Mouse (Mus musculus) gastrocnemius, adult 8-10 months (tissue): Measurements from ENCODE around the gene Rps8. TPM values are rescaled to one million over a fixed set of nuclear protein-coding genes. Genes with fewer than 3 reads are reported as not detected.
"Not testable (repeated sequence)": the region's sequence is repeated elsewhere in the genome, so short reads cannot be mapped to it uniquely, and the experiment has no call there.

Experiments
- DNase-seq, 2 experiments: peaks; one replicate each; pipeline ENCODE4 v3.0.0; 2022; ENCODE audit warnings: low spot score in 2 of 2
- total RNA-seq, 4 experiments: library from RNA; stranded (reverse); gene quantifications; 2 replicates each; pipeline ENCODE4 v1.2.4; 2022

The Rps8 gene
- 100 to 1,000 TPM; 486 to 610 (median 547) TPM for total RNA-seq

DNA sequence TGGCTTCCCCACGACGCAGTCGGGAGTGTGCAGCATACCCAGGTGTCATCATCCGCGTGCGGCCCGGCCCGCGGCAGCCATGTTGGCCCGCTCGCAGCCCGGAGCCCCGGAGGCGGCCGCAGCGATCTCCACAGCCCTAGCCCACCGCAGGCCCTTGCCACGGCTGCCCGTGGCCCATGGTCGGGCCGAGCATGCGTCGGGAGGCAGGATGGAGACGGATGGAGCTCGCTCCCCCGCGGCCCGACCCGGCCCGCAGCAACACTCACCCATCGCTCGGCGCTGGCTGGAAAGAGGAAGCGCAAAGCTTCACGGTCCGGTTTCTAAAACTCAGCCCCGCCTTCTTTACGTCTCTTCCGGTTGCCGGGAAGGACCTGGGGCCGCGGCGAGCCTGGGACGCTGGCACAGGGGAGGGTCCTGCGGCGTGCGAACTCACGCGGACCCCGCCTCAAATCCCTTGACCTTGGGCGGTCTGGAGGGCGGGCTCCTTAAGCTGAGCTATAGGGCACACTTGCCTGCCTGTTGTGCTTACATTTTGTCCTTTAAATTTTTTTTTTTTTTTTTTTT, at the start of gene Rps8:
Gene Rps8, minus strand, starts transcription at position 452 of the 564 bp plus-strand sequence.
- DNase-seq: peak; percentile 72 to 76

DNA sequence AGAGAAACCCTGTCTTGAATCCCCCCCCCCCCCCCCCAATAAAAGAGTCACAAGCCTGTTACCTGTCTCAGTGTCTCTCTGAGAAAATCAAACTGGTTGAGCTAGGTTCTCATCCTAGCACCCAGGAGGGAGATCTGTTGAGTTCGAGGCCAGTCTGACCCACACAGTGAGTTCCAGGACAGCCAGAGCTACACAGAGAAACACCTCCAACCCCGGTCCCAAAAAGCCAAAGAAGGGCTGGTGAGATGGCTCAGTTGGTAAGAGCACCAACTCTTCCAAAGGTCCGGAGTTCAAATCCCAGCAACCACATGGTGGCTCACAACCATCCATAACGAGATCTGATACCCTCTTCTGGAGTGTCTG, 46.9 kb upstream of the Rps8 start:
- DNase-seq: no peak

DNA sequence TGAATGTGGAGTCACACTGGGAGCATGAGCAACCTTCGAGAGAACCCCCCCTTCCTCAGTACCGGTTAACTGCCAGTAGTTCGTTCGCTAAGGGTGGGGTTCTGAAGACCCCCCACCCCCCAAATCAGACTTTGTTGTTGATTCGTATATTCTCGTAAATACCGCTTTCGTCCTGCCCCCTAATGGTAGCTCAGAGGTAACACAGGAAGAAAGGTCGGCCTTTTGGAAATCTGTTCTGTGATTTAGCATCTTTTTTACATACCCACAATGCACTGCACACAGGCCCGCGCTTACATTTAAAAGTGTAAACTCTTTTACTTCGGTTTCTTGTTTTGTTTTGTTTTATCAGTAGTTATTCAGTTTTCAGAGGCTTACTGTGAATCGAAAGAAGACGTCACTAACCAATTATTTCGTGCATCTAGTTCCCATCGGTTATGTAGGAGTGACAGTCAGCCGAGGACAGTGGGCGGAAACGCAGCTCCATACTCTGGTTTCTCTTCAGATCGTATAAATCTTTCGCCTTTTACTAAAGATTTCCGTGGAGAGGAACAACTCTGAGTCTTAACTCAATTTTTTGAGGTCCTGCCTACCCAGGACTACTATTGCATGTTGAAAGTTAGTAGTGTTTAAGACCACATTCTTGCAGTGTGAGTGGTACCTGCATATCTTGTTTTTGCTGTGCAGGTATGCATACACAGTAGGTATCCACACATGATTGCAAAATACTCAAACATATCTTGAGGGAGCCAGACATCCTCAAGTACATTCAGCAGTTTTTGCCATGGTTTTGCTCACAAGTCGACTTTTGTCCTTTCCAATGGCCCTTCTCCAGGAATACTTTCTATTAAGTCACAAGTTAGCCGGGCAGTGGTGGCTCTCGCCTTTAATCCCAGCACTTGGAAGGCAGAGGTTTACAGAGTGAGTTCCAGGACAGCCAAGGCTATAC, 46.3 kb upstream of the Rps8 start:
- DNase-seq: no peak

DNA sequence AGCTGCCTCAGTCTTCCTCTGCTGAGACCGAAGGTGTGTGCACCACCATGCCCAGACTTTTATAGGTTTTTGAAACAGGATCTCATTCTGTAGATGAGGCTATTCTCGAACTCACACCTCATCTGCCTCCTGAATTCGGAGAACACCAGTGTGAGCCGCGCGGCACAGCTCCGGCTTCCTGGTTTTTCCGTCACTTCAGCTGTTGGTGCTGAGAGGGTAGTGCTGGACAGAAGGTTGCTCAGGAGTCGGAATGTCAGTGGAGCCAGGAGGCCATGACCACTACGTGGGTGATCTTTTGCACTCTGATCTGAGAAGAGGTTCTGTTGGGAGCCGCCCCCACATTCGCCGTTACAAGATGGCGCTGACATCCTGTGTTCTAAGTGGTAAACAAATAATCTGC, 35.8 kb upstream of the Rps8 start:
- no peak for DNase-seq

DNA sequence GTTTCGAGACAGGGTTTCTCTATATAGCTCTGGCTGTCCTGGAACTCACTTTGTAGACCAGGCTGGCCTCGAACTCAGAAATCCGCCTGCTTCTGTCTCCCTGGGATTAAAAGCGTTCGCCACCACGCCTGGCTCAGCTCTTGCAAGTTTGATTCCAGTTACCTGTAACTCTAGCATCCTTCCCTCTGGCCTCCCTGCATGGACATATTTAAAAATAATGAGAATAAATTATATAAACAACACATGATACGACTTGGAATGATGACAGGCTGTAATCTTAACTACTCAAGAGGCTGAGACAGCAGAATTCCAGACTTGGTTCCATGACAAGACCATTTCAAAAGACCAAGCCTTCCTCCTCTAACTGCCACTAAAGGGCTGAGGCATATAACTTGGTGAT, 34.6 kb upstream of the Rps8 start:
- peak in 1 of 2 experiments; percentile 16 for DNase-seq

DNA sequence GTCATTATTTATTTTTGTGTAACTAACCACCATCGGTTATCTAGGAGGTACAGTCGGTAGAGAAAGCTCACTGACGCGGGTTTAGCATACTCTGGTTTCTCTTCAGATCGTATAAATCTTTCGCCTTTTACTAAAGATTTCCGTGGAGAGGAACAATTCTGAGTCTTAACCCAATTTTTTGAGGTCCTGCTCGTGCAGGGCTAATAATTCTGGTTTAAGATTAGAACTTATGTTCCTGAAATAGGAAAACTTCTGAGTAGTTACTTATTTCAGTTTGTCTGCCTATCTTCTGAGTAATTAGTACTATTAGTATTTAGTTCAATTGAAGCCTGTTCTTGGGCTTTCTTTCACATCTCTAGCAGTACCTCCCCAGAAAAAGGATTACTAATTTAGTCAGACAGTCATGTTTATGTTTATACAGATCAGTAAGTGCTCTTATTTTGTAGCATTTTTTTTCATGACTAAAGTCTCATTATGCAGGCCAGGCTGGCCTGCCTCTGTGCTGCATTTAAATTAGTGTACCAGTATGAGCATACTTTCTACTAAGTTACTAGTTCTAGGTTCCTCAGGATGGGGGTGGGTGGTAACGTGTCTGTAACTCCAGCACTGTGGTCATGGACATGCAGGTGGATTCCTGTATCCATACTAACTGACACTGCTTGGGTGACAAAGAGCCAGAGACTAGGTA, 34.0 kb upstream of the Rps8 start:
- DNase-seq: no peak

DNA sequence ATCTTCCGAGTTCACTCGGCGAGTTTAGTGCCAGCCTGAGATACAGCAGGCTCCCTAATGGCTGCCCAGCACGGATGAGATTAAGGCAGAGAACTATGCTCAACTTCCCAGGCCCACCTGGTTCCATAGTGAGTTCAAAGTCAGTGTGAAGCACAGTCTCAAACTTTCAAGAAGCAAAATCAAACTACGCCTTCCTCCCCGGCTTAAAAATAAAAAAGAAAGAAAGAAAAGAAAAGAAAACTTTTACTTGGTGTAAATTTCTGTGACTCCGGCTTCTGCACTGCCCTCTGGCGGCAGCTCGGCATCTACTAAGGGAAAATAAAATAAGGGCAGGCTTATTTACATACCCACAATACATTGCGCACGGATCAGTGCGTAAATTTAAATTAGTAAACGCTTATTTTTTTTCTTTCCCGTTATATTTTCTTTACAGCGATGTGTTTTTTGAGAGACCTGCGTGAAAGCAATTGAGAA, 33.4 kb upstream of the Rps8 start:
- peak; percentile 69 to 78 for DNase-seq

DNA sequence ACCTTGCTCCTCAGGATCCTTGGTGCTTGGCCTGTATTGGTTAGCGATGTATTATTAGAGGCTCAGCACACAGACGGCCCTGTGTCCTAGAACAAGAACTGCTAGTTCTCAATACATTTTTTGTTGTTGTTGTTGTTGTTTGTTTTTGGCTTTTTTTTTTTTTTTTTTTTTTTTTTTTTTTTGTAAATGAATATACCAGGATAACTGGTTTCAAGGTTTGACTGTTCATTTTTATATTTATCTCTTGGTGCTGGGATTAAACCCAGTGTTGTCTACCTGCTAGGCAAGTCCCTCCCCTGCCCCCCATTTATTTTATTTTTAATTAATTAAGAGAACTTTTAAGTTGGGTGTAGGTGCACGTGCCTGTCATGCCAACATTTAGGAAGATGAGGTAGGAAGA, 32.9 kb upstream of the Rps8 start:
- DNase-seq: no peak

DNA sequence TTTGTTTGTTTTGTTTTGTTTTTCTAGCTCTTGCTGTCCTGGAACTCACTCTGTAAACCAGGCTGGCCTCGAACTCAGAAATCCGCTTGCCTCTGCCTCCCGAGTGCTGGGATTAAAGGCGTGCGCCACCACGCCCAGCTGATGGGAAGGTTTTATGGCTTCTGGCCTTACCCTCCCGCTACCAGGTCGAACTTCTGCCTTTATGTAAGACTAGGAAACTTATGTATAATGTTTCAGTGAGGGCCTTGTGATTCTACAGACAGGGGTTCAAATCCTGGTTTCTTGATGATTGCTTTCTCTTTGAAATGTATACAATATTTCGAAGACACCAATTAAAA, 26.7 kb upstream of the Rps8 start:
- not testable (repeated sequence) for DNase-seq

DNA sequence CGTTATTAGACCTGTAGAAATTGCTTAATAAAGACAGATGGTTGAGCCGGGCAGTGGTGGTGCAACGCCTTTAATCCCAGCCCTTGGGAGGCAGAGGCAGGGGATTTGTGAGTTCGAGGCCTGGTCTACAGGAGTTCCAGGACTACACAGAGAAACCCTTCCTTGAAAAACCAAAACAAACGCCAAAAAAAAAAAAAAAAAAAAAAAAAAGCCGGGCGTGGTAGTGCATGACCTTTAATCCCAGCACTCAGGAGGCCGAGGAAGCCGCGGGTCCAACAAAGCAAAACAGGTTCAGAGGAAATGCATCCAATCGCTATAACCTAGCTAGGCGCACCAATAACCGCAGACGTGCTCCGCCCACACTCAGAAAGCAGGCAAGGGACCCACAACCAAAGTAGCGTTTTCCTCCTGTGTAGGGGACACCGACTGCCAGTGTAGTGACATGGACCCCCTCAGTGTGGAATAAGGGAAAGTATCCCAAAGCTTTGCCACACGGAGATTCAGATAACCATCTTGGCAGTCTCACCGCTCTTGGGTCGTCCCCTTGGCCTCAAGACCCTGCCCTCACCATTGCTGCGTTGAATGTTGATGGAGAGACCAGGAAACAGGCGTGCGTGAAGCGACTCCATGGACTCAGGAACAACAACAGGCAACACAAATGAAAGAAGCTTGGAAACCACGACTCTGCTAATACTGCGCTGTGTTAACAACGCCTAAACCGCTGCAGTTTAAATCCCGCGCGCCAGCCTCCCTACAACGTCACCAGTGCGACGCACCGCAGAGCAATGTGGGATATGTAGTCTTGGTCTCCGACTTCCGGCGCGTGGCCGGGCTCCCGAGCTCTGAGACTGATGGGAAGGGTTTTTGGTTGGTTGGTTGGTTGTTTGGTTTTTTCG, 26.1 kb upstream of the Rps8 start, which contains the start of gene Kif2c:
Gene Kif2c, minus strand, starts transcription at position 777 of the 896 bp plus-strand sequence.
- peak; percentile 80 to 87 for DNase-seq

DNA sequence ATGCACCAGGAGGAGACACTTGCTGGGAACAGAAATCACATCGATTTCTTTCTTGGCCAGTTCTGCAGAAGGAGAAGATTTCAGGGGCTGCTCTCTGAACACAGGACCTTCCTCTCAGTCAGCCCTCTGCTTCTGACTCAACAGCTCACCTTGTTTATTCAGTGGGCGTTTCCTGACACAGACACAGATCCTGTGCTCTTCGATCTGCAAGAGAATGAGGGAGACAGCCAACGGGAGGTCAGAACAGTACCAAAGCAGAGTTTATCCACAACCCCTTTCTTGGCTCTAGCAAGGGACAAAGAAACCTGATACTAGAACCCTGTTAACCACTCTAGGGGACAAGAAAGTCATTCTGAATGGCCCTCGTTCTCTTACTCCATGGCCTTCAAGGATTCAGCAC, 13.9 kb upstream of the Rps8 start:
- DNase-seq: no peak

DNA sequence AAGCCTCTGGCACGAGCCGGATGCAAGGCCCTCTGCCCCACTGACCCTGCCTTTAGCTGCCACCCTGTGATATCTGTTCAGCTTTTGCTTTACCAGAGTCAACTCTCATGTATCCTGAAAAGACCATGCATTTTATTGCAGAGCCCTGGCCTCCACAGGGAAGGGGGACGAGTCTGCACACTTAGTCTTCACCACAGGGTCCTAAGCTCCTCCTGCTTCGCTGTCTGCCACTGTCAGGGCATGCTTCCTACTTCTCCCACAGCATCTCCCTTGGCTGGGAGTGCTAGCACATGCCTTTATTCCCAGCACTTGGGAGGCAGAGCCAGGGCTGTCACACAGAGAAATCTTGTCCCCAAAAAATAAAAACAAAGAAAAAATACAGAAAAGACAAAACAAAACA, 5.1 kb upstream of the Rps8 start:
- DNase-seq: no peak

DNA sequence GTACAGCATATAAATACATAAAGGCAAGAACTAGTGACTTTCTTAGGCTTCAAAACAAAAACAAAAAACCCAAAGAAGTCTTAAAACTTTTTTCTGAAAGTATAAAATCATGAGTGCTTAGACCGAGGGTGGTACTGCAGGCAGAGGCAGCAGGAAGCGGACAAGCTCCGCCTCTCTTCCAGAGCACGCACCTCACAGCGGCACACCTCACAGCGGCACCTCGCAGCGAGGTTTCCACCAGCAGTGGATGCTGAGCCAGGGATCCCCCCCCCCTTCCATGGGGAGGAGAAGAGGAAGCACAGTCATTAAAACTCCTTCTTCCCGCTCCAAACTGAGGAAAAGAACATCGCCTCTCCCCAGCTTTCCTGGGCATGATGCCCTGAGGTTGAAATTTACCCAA, 3.6 kb upstream of the Rps8 start:
- no peak for DNase-seq

DNA sequence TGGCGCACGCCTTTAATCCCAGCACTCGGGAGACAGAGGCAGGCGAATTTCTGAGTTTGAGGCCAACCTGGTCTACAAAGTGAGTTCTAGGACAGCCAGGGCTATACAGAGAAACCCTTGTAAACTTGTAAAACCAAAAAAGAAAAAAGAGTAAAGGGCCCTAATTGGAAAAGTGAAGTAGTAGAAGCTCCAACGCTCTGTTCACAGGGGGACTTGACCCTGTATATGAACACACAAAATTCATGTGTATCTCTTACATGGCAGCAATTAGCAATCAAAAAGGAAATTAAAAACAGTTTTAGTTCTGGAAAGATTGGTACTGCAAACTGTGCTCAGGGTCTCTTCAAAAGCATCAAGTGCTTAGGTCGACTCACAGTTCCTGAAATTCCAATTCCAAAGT, 329 bp upstream of the Rps8 start:
- DNase-seq: no peak

DNA sequence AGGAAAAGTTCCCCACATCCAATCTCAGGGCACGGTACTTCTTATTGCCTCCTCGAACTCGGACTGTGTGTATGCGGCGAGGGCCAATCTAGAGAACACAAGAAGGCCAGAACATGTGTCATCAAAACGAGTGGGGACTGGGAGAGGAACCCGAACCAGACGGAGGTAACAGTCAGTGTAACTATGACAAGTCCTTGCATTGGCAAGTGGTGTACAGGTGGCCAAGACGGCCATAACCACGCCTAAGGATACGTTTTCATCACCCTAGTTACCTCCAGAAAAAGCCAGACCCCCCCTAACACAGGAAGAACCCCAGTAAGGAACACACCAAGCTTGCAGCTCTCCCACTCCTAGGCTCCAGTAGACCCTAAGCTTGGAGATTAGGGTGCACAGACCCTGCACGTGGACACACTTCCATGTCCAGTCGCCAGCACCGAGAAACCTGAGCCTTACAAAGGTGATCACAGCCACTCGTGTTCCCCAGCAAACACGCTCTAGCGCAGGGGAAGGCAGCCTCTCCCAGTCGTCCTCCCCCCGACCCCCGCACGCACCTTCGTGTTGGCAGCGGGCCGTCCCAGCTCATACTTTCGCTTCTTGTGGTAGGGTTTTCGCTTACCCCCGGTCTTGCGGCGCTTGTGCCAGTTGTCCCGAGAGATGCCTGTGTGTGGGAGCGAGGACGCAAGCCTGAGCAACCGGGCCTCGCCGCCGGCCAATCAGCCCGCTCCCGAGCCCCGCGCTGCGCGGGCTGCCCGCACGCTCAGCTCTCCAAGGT, 837 bp downstream of the Rps8 start:
- DNase-seq: no peak

DNA sequence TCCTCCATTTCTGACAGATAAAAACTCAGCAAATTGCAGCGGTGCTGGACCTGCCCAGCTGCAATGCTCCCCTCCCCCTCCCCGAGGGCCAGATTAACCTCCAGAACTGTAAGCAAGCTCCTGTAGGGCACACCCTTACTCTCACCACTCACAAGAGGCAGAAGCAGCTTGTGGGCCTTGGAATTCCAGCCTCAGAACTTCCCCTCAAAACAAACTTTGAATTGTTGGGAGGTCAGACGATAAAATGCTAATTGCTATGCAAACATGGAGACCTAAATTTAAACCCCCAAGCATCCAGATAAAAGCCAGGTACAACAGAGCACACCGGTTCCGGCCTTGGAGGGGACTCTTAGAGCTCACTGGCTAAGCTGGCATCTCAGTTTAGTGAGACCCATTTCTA, 3.3 kb downstream of the Rps8 start:
- DNase-seq: no peak

DNA sequence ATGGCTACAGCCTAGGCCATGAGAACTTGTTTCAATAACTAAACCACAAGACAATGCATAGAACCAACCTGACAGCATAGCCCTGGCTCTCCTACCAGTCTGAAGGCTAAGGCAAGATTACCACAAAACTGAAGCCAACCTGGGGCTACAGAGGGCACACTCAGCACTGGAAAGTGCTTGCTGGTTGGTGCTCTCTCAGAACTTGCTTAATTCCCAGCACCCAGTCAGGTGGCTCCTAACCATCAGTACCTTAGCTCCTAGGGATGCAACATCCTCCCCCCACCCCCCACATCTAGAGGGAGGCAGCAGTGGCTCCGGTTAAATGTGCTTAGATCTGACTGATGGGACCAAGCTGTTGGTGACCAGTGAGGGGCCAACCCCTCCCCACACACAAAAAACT, 4.6 kb downstream of the Rps8 start:
- no peak for DNase-seq

DNA sequence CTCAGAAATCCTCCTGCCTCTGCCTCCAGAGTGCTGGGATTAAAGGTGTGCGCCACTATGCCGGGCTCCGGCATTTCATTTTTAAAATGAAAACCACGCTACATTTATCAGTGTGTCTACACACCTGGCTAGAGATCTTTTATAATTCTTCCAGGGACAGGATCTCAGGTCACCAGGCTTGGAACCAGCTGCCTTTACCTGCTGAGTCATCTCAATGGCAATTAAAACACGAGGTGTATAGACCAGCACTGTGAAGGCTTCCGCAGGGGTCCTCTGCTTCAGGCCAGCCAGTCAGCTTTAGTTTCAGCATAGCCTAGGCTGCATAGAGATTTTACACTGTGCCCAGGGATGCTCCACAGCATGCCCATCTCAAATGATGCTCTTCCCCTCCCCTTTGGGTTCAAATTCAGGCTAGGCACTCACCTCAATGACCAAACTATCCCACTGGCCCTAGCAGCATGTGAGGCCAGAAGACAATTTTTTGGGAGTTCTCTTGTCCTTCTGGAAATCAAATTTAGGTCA, 5.8 kb downstream of the Rps8 start:
- DNase-seq: no peak

DNA sequence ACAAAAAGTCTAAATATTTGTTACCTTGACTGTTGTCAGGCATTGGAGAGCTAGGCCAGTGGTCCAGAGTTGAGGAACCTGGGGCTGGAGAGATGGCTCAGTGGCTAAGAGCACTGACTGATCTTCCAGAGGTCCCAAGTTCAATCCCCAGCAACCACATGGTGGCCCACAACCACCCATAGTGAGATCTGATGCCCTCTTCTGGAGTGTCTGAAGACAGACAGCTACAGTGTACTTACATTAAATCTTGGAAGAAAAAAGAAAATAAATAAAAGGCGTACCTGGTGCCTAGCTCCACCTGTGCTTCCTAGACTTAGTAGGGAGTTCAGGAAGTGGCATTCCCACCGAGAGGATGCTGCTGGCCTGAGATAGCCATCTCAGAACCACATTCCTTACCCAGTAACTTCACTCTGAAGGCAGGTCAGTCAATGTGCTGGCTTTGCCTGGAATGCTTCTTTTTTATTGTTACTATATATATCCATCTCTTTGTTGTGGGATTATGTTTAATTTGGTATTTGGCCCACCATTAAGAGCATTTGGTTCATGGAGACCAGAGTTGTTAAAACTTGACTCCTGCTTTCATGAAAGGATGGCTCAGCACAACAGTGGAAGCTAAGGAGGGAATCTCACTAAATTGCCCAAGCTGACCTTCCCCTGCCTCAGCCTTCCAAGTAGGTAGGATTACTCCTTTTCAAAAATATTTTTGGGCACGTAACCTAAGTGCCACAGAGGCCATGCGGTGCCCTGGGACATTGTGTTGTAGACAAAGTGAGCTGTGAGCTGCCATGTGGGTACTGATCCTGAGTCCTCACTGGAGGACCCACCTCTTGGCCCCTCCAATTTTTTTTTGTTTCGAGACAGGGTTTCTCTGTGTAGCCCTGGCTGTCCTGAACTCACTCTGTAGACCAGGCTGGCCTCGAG, 6.5 kb downstream of the Rps8 start:
- no peak for DNase-seq
